Mouse (Mus musculus): ENCODE results near the gene Mboat2. TPM values are rescaled to one million over a fixed set of nuclear protein-coding genes. Genes with fewer than 3 reads are reported as not detected.

The Mboat2 gene
- 0.11 TPM for polyA plus RNA-seq (2014; fragmentation: Illumina TruSeq; extraction: RNeasy Lipid Tissue Mini Kit (QIAGEN cat#74804); ENCODE audit: low read depth, low replicate concordance)

DNA sequence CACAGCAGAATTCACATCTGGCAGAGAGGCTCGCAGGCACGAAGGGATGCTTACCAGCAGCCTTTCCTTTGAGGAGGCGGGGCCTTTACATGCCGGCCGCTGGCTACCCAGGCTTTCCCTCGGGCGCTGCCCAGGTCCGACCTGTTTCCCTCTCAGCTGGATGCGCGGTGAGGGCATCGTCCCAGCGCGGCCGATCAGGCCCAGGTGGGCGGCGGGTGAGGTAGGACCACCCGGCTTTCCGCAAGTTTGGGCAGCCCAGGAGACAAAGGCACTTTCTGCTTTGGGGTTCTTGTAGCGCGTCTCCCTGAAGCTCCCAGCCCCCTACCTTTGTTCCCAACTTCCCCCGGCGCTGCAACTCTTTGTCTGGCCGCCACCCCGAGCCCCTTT lies at the start of gene Mboat2:
Mboat2 (plus strand) TSS at position 114 of the 387 bp plus-strand sequence.

DNA sequence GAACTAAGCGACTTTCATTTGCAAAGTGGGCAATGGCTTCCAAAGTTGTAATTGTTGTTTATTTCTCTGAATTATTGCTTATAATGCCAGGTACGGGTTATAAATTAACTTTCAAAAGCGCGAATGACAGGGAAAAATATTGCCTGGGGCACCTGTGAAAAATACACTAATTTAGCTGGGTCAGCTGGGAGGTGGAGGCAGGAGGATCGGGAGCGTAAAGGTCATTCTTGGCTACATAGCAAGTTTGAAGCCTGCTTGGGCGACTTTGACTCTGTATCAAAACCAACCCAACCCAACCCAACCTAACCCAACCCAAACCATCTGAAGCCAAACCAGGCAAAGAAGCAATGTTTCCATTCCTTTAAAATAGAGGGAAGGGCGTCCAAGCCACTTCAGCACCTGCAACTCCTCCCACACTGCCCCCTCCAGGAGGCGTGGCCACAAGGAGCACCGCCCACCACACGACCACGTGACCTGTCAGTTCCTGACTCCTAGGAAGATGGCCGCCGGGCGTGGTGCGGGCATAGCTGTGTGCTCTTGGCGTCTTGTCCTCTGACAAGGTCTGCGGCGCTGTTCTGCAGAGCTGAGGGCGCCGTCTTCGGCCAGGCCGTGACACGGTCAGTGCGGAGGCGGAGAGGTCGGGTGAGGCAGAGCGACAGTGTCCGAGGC lies 143.9 kb downstream of the Mboat2 start, which contains the start of gene Kidins220:
Kidins220 (plus strand) TSS at position 480 of the 669 bp plus-strand sequence.

Other genes with a start within 250 kb of the Mboat2 start
- gene Klf11, start 179.6 kb upstream of the Mboat2 start, polyA plus RNA-seq (2014; fragmentation: Illumina TruSeq; extraction: RNeasy Lipid Tissue Mini Kit (QIAGEN cat#74804); ENCODE audit: low read depth, low replicate concordance), result 7.6 TPM
- 1.5 TPM for gene Cys1, start 149.1 kb upstream of the Mboat2 start, polyA plus RNA-seq (2014; fragmentation: Illumina TruSeq; extraction: RNeasy Lipid Tissue Mini Kit (QIAGEN cat#74804); ENCODE audit: low read depth, low replicate concordance)
- 2.5 TPM for gene Rrm2, start 122.6 kb upstream of the Mboat2 start, polyA plus RNA-seq (2014; fragmentation: Illumina TruSeq; extraction: RNeasy Lipid Tissue Mini Kit (QIAGEN cat#74804); ENCODE audit: low read depth, low replicate concordance)
- gene Kidins220, start 144.0 kb downstream of the Mboat2 start, polyA plus RNA-seq (2014; fragmentation: Illumina TruSeq; extraction: RNeasy Lipid Tissue Mini Kit (QIAGEN cat#74804); ENCODE audit: low read depth, low replicate concordance), result 20.4 TPM

All from liver, adult 10 weeks (tissue).